Mouse (Mus musculus) MEL (cell line): ENCODE measurements around the gene Usp20. TPM values are rescaled to one million over a fixed set of nuclear protein-coding genes. Genes with fewer than 3 reads are reported as not detected.

Experiments
- DNase-seq: peaks from one replicate; pipeline ENCODE4 v3.0.0; 2011; ENCODE audit warnings: low read depth, low spot score
- H3K27ac ChIP-seq: 2 replicates; pipeline ENCODE4 v1.5.1; 2012; ENCODE audit warnings: low read depth, mild to moderate bottlenecking, control low read depth, low read length, moderate library complexity; ENCODE audit not compliant: control insufficient read depth
- H3K27me3 ChIP-seq, 2 experiments: fragments of 150-350 bp in 1 of 2; sonication (generic) in 1 of 2; 2 replicates each; pipeline ENCODE4 v1.6.1; 2012; ENCODE audit warnings: low read length in 2 of 2, mild to moderate bottlenecking in 2 of 2, improper control_type of control experiment in 1 of 2, moderate library complexity in 1 of 2; ENCODE audit not compliant: insufficient read depth in 2 of 2, control insufficient read depth in 1 of 2
- H3K36me3 ChIP-seq, 2 experiments: 2 replicates each; pipeline ENCODE4 v1.6.1; 2012 to 2014; ENCODE audit warnings: low read length in 2 of 2, improper control_type of control experiment in 1 of 2, inconsistent platforms in 1 of 2, mild to moderate bottlenecking in 1 of 2; ENCODE audit not compliant: insufficient read depth in 2 of 2, control insufficient read depth in 1 of 2
- H3K4me1 ChIP-seq, 2 experiments: fragments of 150-350 bp in 1 of 2; sonication (generic) in 1 of 2; 2 replicates each; pipeline ENCODE4 v1.6.1; 2012; ENCODE audit warnings: low read length in 2 of 2, improper control_type of control experiment in 1 of 2, mild to moderate bottlenecking in 1 of 2; ENCODE audit not compliant: insufficient read depth in 2 of 2, control insufficient read depth in 1 of 2
- H3K4me3 ChIP-seq, 2 experiments: fragments of 150-350 bp in 1 of 2; sonication (generic) in 1 of 2; 2 replicates each; pipeline ENCODE4 v1.5.1; 2012; ENCODE audit warnings: low read depth in 2 of 2, low read length in 2 of 2, mild to moderate bottlenecking in 2 of 2, moderate library complexity in 2 of 2, control low read depth in 1 of 2, improper control_type of control experiment in 1 of 2; ENCODE audit not compliant: control insufficient read depth in 1 of 2, insufficient read depth in 1 of 2
- H3K79me2 ChIP-seq: 2 replicates; pipeline ENCODE4 v1.6.1; 2012; ENCODE audit warnings: mild to moderate bottlenecking, low read length, moderate library complexity; ENCODE audit not compliant: control insufficient read depth, poor library complexity, insufficient read depth
- H3K9ac ChIP-seq: 2 replicates; pipeline ENCODE4 v1.6.1; 2012; ENCODE audit warnings: low read depth, mild to moderate bottlenecking, control low read depth, low read length, moderate library complexity; ENCODE audit not compliant: control insufficient read depth, poor library complexity, severe bottlenecking
- H3K9me3 ChIP-seq: fragments of 150-350 bp; sonication (generic); replicated peaks from 2 replicates; pipeline ENCODE4 v1.6.1; 2012; ENCODE audit warnings: mild to moderate bottlenecking, low read length, improper control_type of control experiment, moderate library complexity; ENCODE audit not compliant: insufficient read depth
- CHD2 ChIP-seq: IDR thresholded peaks from 2 replicates; pipeline ENCODE4 v1.6.1; 2011; ENCODE audit warnings: low read length, improper control_type of control experiment
- CTCF ChIP-seq, 3 experiments: IDR thresholded peaks in 2 of 3; conservative IDR thresholded peaks in 1 of 3; 2 replicates each; pipeline ENCODE4 v1.5.1; 2011 to 2012; ENCODE audit warnings: low read length in 3 of 3, low read depth in 2 of 3, mild to moderate bottlenecking in 2 of 3, improper control_type of control experiment in 1 of 3, inconsistent platforms in 1 of 3, mixed read lengths in 1 of 3, moderate library complexity in 1 of 3; ENCODE audit not compliant: control insufficient read depth in 1 of 3, insufficient read depth in 1 of 3, poor library complexity in 1 of 3, severe bottlenecking in 1 of 3
- EP300 ChIP-seq, 2 experiments: IDR thresholded peaks; 2 replicates each; pipeline ENCODE4 v1.6.1; 2011; ENCODE audit warnings: improper control_type of control experiment in 2 of 2, low read length in 2 of 2, low read depth in 1 of 2, mild to moderate bottlenecking in 1 of 2
- ETS1 ChIP-seq: IDR thresholded peaks from 2 replicates; pipeline ENCODE4 v1.6.1; 2012; ENCODE audit warnings: low read depth, mild to moderate bottlenecking, inconsistent platforms, low read length, improper control_type of control experiment, moderate library complexity
- GATA1 ChIP-seq: IDR thresholded peaks from 2 replicates; pipeline ENCODE4 v1.6.1; 2011; ENCODE audit warnings: low read depth, low read length, improper control_type of control experiment
- JUND ChIP-seq: IDR thresholded peaks from 2 replicates; pipeline ENCODE4 v1.6.1; 2011; ENCODE audit warnings: low read depth, mild to moderate bottlenecking, improper control_type of control experiment, low read length
- MAX ChIP-seq: IDR thresholded peaks from 2 replicates; pipeline ENCODE4 v1.6.1; 2011; ENCODE audit warnings: low read length, improper control_type of control experiment
- MXI1 ChIP-seq: IDR thresholded peaks from 2 replicates; pipeline ENCODE4 v1.6.1; 2011; ENCODE audit warnings: mild to moderate bottlenecking, low read depth, low read length, improper control_type of control experiment
- MYB ChIP-seq: IDR thresholded peaks from 2 replicates; pipeline ENCODE4 v1.6.1; 2011; ENCODE audit warnings: mild to moderate bottlenecking, low read depth, low read length, improper control_type of control experiment
- MYC ChIP-seq: IDR thresholded peaks from 2 replicates; pipeline ENCODE4 v1.6.1; 2011; ENCODE audit warnings: low read depth, mild to moderate bottlenecking, low read length, improper control_type of control experiment, moderate library complexity
- NELFE ChIP-seq: IDR thresholded peaks from 2 replicates; pipeline ENCODE4 v1.6.1; 2011; ENCODE audit warnings: low read depth, low read length, improper control_type of control experiment
- NRF1 ChIP-seq: IDR thresholded peaks from 2 replicates; pipeline ENCODE4 v1.6.1; 2014; ENCODE audit warnings: low read depth, mild to moderate bottlenecking, inconsistent platforms, low read length, improper control_type of control experiment, moderate library complexity; ENCODE audit not compliant: poor library complexity, insufficient read depth, severe bottlenecking
- POLR2A ChIP-seq, 2 experiments: IDR thresholded peaks; 2 replicates each; pipeline ENCODE4 v1.6.1; 2011 to 2012; ENCODE audit warnings: low read length in 2 of 2, mild to moderate bottlenecking in 2 of 2, control low read depth in 1 of 2, improper control_type of control experiment in 1 of 2, low read depth in 1 of 2, moderate library complexity in 1 of 2; ENCODE audit not compliant: control insufficient read depth in 1 of 2, insufficient read depth in 1 of 2, poor library complexity in 1 of 2
- RAD21 ChIP-seq: IDR thresholded peaks from 2 replicates; pipeline ENCODE4 v1.6.1; 2011; ENCODE audit warnings: mild to moderate bottlenecking, low read depth, low read length, improper control_type of control experiment
- RCOR1 ChIP-seq: IDR thresholded peaks from 2 replicates; pipeline ENCODE4 v1.6.1; 2012; ENCODE audit warnings: low read depth, mild to moderate bottlenecking, inconsistent platforms, low read length, improper control_type of control experiment
- TAL1 ChIP-seq: IDR thresholded peaks from 2 replicates; pipeline ENCODE4 v1.6.1; 2012; ENCODE audit warnings: mild to moderate bottlenecking, inconsistent platforms, low read length, moderate library complexity, mixed read lengths
- TBP ChIP-seq: IDR thresholded peaks from 2 replicates; pipeline ENCODE4 v1.8.0; 2011; ENCODE audit warnings: low read depth, low read length, improper control_type of control experiment
- USF1 ChIP-seq: IDR thresholded peaks from 2 replicates; pipeline ENCODE4 v1.6.1; 2014; ENCODE audit warnings: low read depth, mild to moderate bottlenecking, inconsistent platforms, low read length, improper control_type of control experiment, moderate library complexity
- USF2 ChIP-seq, 2 experiments: IDR thresholded peaks; 2 replicates each; pipeline ENCODE4 v1.6.1; 2011 to 2012; ENCODE audit warnings: improper control_type of control experiment in 2 of 2, low read length in 2 of 2, borderline replicate concordance in 1 of 2, inconsistent platforms in 1 of 2, low read depth in 1 of 2, mild to moderate bottlenecking in 1 of 2; ENCODE audit not compliant: insufficient read depth in 1 of 2
- ZC3H11A ChIP-seq: IDR thresholded peaks from 2 replicates; pipeline ENCODE4 v1.6.1; 2012; ENCODE audit warnings: low read depth, mild to moderate bottlenecking, inconsistent platforms, low read length, improper control_type of control experiment
- ZKSCAN1 ChIP-seq: IDR thresholded peaks from 2 replicates; pipeline ENCODE4 v1.6.1; 2012; ENCODE audit warnings: low read depth, mild to moderate bottlenecking, inconsistent platforms, low read length, improper control_type of control experiment, moderate library complexity
- ZMIZ1 ChIP-seq: IDR thresholded peaks from 2 replicates; pipeline ENCODE4 v1.6.1; 2012; ENCODE audit warnings: low read depth, mild to moderate bottlenecking, inconsistent platforms, low read length, improper control_type of control experiment, moderate library complexity
- polyA plus RNA-seq, 2 experiments: library from polyadenylated mRNA; stranded (reverse) in 1 of 2; unstranded in 1 of 2; fragments of >175 nt in 1 of 2; fragments of >200 nt in 1 of 2; gene quantifications; 2 replicates each; pipeline versions ENCODE4 v1.2.1 to v1.2.4; 2012; ENCODE audit warnings: low replicate concordance in 2 of 2, low read depth in 1 of 2; ENCODE audit not compliant: insufficient read length in 2 of 2, insufficient read depth in 1 of 2, missing spikeins in 1 of 2
- total RNA-seq: library from RNA; depleted of rRNA; stranded (reverse); fragments of 300-350 nt; gene quantifications from 2 replicates; pipeline ENCODE4 v1.2.3, GENCODE M21; 2012

Gene Usp20
- total and polyA plus RNA-seq, 3 experiments, result 9.4 to 10.8 TPM; not detected in 1

- Histone ChIP-seq H3K79me2 (no peaks in the 10 kb centered on the region), H3K27me3 (no peaks in the 10 kb centered on the region), H3K4me3 (no peak overlapping the region), H3K4me1 (no peaks in the 10 kb centered on the region), H3K9me3 (no peaks in the 10 kb centered on the region), H3K36me3 (no peaks in the 10 kb centered on the region), H3K9ac (no peak overlapping the region), H3K27ac (no peak overlapping the region)
- TF ChIP-seq CHD2, result no peak
- TF ChIP-seq GATA1, result no peak
- TF ChIP-seq EP300 (IDR thresholded peaks at IDR 0.05; ENCODE audit: low read depth in 1 of 2, low read length in 2 of 2), result no peak
- TF ChIP-seq JUND, result no peak
- TF ChIP-seq TAL1, result no peak
- TF ChIP-seq USF2 (IDR thresholded peaks at IDR 0.05; ENCODE audit: borderline replicate concordance in 1 of 2, insufficient read depth in 1 of 2, low read depth in 1 of 2, low read length in 2 of 2), result no peak
- no peak for TF ChIP-seq MYC
- TF ChIP-seq USF1, result no peak
- no peak for TF ChIP-seq MXI1
- TF ChIP-seq RCOR1, result no peak
- TF ChIP-seq ZKSCAN1, result no peak
- no peak for TF ChIP-seq MYB
- no peak for TF ChIP-seq NRF1
- no peak for DNase-seq
Observed at GRCm38 (mm10) chr2:31017625-31018317, 35.7 kb downstream of the Usp20 start.

- H3K9me3 ChIP-seq, result no peaks in the 10 kb centered on the region
- H3K36me3 ChIP-seq, result no peaks in the 10 kb centered on the region
- no peak for DNase-seq
- no peak overlapping the region for H3K9ac ChIP-seq
- TF ChIP-seq USF1 (no peak), MXI1 (no peak), MYC (no peak), NELFE (no peak), JUND (no peak), USF2 (IDR thresholded peaks at IDR 0.05; ENCODE audit: borderline replicate concordance in 1 of 2, insufficient read depth in 1 of 2, low read depth in 1 of 2, low read length in 2 of 2) (no peak), MAX (no peak), TBP (no peak), ZKSCAN1 (no peak), ZMIZ1 (no peak), CTCF (IDR thresholded peaks at IDR 0.05 in 2 of 3, conservative IDR thresholded peaks at IDR 0.05 in 1 of 3; ENCODE audit: control insufficient read depth in 1 of 3, insufficient read depth in 1 of 3, low read depth in 2 of 3, low read length in 3 of 3, poor library complexity in 1 of 3, severe bottlenecking in 1 of 3) (no peak), GATA1 (no peak), RAD21 (no peak), ETS1 (no peak), ZC3H11A (no peak), CHD2 (no peak), POLR2A (IDR thresholded peaks at IDR 0.05; ENCODE audit: control insufficient read depth in 1 of 2, insufficient read depth in 1 of 2, low read depth in 1 of 2, low read length in 2 of 2, poor library complexity in 1 of 2) (no peak)
- H3K4me1 ChIP-seq, result no peaks in the 10 kb centered on the region
- no peak overlapping the region for H3K4me3 ChIP-seq
- H3K27ac ChIP-seq, result no peak overlapping the region
- no peaks in the 10 kb centered on the region for H3K79me2 ChIP-seq
- no peaks in the 10 kb centered on the region for H3K27me3 ChIP-seq
Observed at GRCm38 (mm10) chr2:31018519-31018918, 36.4 kb downstream of the Usp20 start.
